Mouse (Mus musculus) spleen, adult 2 months (tissue): Measurements from ENCODE around the gene Ttc13. TPM values are rescaled to one million over a fixed set of nuclear protein-coding genes. Genes with fewer than 3 reads are reported as not detected.

Experiments used
- DNase-seq, 2 experiments: peaks; one replicate each; pipeline versions ENCODE4 v3.0.0 to v3.0.0-alpha.2; 2012 to 2021; ENCODE audit warnings: low spot score in 2 of 2, low read depth in 1 of 2
- H3K27ac ChIP-seq: fragments of 200-500 bp; 2 replicates; pipeline ENCODE4 v1.5.1; 2012; ENCODE audit warnings: low read length, inconsistent platforms; ENCODE audit not compliant: insufficient read depth
- H3K27me3 ChIP-seq: fragments of 200-500 bp; 2 replicates; pipeline ENCODE4 v1.6.1; 2012; ENCODE audit warnings: mild to moderate bottlenecking, moderate library complexity, low read length, inconsistent platforms; ENCODE audit not compliant: control insufficient read depth, insufficient read depth
- H3K36me3 ChIP-seq: fragments of 200-500 bp; 2 replicates; pipeline ENCODE4 v1.6.1; 2012; ENCODE audit warnings: mild to moderate bottlenecking, low read length, inconsistent platforms; ENCODE audit not compliant: control insufficient read depth, insufficient read depth
- H3K4me1 ChIP-seq: fragments of 200-500 bp; 2 replicates; pipeline ENCODE4 v1.6.1; 2011; ENCODE audit warnings: inconsistent platforms; ENCODE audit not compliant: control insufficient read depth, insufficient read depth, insufficient read length
- H3K4me3 ChIP-seq: fragments of 200-500 bp; 2 replicates; pipeline ENCODE4 v1.5.1; 2011; ENCODE audit warnings: mild to moderate bottlenecking, inconsistent platforms; ENCODE audit not compliant: insufficient read depth, insufficient read length; ENCODE audit errors: extremely low read depth
- CTCF ChIP-seq: fragments of 200-500 bp; IDR thresholded peaks from 2 replicates; pipeline ENCODE4 v1.5.1; 2011; ENCODE audit warnings: mild to moderate bottlenecking, inconsistent platforms; ENCODE audit not compliant: insufficient read depth, insufficient read length, insufficient replicate concordance; ENCODE audit errors: extremely low read depth
- POLR2A ChIP-seq: fragments of 200-500 bp; IDR thresholded peaks from 2 replicates; pipeline ENCODE4 v1.6.1; 2011; ENCODE audit warnings: low read depth, low read length, inconsistent platforms
- WGBS: fragments of 180-500 bp; shearing (Covaris S2); methylation state at CpG from one replicate; pipeline ENCODE4 v1.1.7; 2018; 5-methylcytosine and 5-hydroxymethylcytosine counted together
- polyA plus RNA-seq: library from polyadenylated mRNA; depleted of rRNA; stranded (reverse); fragments of >200 nt; gene quantifications from 2 replicates; pipeline ENCODE4 v1.2.3, GENCODE M21; 2012

Gene Ttc13
- polyA plus RNA-seq, 1 experiment: 18.5 TPM

GRCm38 (mm10) chr8:124705823-124706222 is 16.0 kb downstream of the Ttc13 start:
- Histone ChIP-seq H3K4me1 (peaks cover 11% of the 10 kb centered on the region; the same call in 1 of the 2 replicates), H3K4me3 (no peak overlapping the region), H3K27ac (no peak overlapping the region), H3K36me3 (peaks cover 3% of the 10 kb centered on the region; the same call in 1 of the 2 replicates), H3K27me3 (no peaks in the 10 kb centered on the region)
- WGBS: 98% methylated on average over 8 of the region's 8 CpGs
- no peak for DNase-seq
- no peak for TF ChIP-seq POLR2A
- no peak for TF ChIP-seq CTCF

GRCm38 (mm10) chr8:124704376-124704775 is 17.4 kb downstream of the Ttc13 start:
- no peak for DNase-seq
- peaks cover 3% of the 10 kb centered on the region; the same call in 1 of the 2 replicates for H3K36me3 ChIP-seq
- no peaks in the 10 kb centered on the region for H3K27me3 ChIP-seq
- 82% methylated on average over 4 of the region's 4 CpGs for WGBS
- TF ChIP-seq CTCF (no peak), POLR2A (no peak)
- peaks cover 25% of the 10 kb centered on the region; the same call in 1 of the 2 replicates for H3K4me1 ChIP-seq
- no peak overlapping the region for H3K4me3 ChIP-seq
- peak overlapping the region; percentile 13; the same call in 1 of the 2 replicates for H3K27ac ChIP-seq

- 57% methylated on average over 4 of the region's 4 CpGs for WGBS
- 0 out of 2 replicates have a peak, but pooled peaks cover 4% of the 10 kb centered on the region for H3K36me3 ChIP-seq
Measured at GRCm38 (mm10) chr8:124703526-124703925, 18.3 kb downstream of the Ttc13 start.

GRCm38 (mm10) chr8:124702183-124702582 is 19.6 kb downstream of the Ttc13 start:
- Histone ChIP-seq H3K27me3 (no peaks in the 10 kb centered on the region), H3K4me3 (no peak overlapping the region), H3K4me1 (peaks cover 27% of the 10 kb centered on the region; the same call in 1 of the 2 replicates), H3K27ac (peak overlapping the region; percentile 95), H3K36me3 (0 out of 2 replicates have a peak, but pooled peaks cover 2% of the 10 kb centered on the region)
- TF ChIP-seq CTCF (no peak), POLR2A (no peak)
- no peak for DNase-seq
- WGBS: 72% methylated on average over 3 of the region's 3 CpGs

More at GRCm38 (mm10) chr8:124703526-124703925, 18.3 kb downstream of the Ttc13 start:
- Histone ChIP-seq H3K27me3 (no peaks in the 10 kb centered on the region), H3K4me1 (peaks cover 27% of the 10 kb centered on the region; the same call in 1 of the 2 replicates), H3K27ac (peak overlapping the region; percentile 49), H3K4me3 (no peak overlapping the region)
- DNase-seq: no peak
- TF ChIP-seq CTCF: no peak
- no peak for TF ChIP-seq POLR2A

- Histone ChIP-seq H3K27me3 (no peaks in the 10 kb centered on the region), H3K4me3 (peak overlapping the region; percentile 18; the same call in 1 of the 2 replicates), H3K4me1 (peaks cover 27% of the 10 kb centered on the region; the same call in 1 of the 2 replicates), H3K36me3 (0 out of 2 replicates have a peak, but pooled peaks cover 2% of the 10 kb centered on the region), H3K27ac (peak overlapping the region; percentile 95)
- DNase-seq: peak; percentile 60 to 73
- TF ChIP-seq POLR2A: no peak; the same call in 1 of the 2 replicates
- no peak for TF ChIP-seq CTCF
- WGBS: 21% methylated on average over 9 of the region's 9 CpGs
Measured at GRCm38 (mm10) chr8:124701023-124701422, 20.8 kb downstream of the Ttc13 start.

- peaks cover 27% of the 10 kb centered on the region; the same call in 1 of the 2 replicates for H3K4me1 ChIP-seq
- 0 out of 2 replicates have a peak, but pooled peaks cover 6% of the 10 kb centered on the region for H3K36me3 ChIP-seq
- 58% methylated on average over 5 of the region's 5 CpGs for WGBS
- no peak for DNase-seq
- peak overlapping the region; percentile 95 for H3K27ac ChIP-seq
- H3K27me3 ChIP-seq: no peaks in the 10 kb centered on the region
- no peak; the same call in 1 of the 2 replicates for TF ChIP-seq POLR2A
- TF ChIP-seq CTCF: no peak
- no peak overlapping the region for H3K4me3 ChIP-seq
Measured at GRCm38 (mm10) chr8:124700271-124700670, 21.5 kb downstream of the Ttc13 start.
